17 mouse cellular contexts compared by ENCODE assay signal in the genomic region with DNA sequence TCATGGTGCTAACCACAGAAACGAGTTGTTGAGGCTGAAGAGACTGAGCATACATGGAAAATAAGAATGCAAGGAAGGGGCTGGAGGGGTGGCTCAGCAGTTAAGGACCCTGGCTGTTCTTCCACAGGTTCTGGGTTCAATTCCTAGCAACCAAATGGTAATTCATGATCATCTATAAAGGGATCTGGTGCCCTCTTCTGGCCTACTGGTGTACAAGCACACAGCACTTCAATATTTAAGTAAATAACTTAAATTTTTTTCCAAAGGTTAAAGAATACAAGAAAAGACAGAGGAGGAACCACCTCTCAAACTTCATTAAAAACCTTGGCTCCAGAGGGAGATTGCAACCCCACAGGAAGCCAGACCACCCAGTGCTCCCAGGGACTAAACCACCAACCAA. TPM values are rescaled to one million over a fixed set of nuclear protein-coding genes. Genes with fewer than 3 reads are reported as not detected.
DNase-seq lines count a peak whose midpoint lies in the region; ATAC-seq and TF ChIP-seq lines count a peak whose summit lies in the region.
"Had no signal": no experiment of that assay in that cellular context is flagged by ENCODE, and none has a peak within 500 bp of the region (broad histone marks: within the 10 kb centered on the region; RNA-seq: fewer than 3 reads in every experiment).

No protein-coding gene starts in this region.

- TF ChIP-seq CTCF in kidney, postnatal 0 days (IDR thresholded peaks at IDR 0.05; ENCODE audit: low read depth) = peak; percentile 59

- H3K27me3 ChIP-seq in forebrain, embryonic 11.5 days (ENCODE audit: control insufficient read depth, insufficient read depth, low read length) = no peaks in the 10 kb centered on the region
- no peaks in the 10 kb centered on the region for H3K27me3 ChIP-seq in forebrain, embryonic 10.5 days (ENCODE audit: poor library complexity, severe bottlenecking)
- H3K27me3 ChIP-seq in kidney, postnatal 0 days (ENCODE audit: insufficient read depth, low read length) = no peaks in the 10 kb centered on the region
- H3K27me3 ChIP-seq: heart, embryonic 15.5 days; limb, embryonic 12.5 days had no signal

- H3K36me3 ChIP-seq in forebrain, embryonic 11.5 days (ENCODE audit: control insufficient read depth, insufficient read depth, low read length) = no peaks in the 10 kb centered on the region; the same call in 1 of the 2 replicates
- peaks cover 13% of the 10 kb centered on the region for H3K36me3 ChIP-seq in forebrain, embryonic 10.5 days (replicated peaks)
- no peaks in the 10 kb centered on the region for H3K36me3 ChIP-seq in kidney, postnatal 0 days (ENCODE audit: insufficient read depth, low read length)

- H3K27ac ChIP-seq in forebrain, embryonic 11.5 days (ENCODE audit: low read depth, low read length) = no peak overlapping the region
- H3K27ac ChIP-seq in forebrain, embryonic 10.5 days = no peak overlapping the region
- no peak overlapping the region for H3K27ac ChIP-seq in kidney, postnatal 0 days
- H3K27ac ChIP-seq: heart, embryonic 15.5 days; hindbrain, embryonic 14.5 days; limb, embryonic 12.5 days had no signal

- ATAC-seq in forebrain, embryonic 11.5 days (replicated peaks; ENCODE audit: low FRiP score) = no peak
- no peak for ATAC-seq in kidney, postnatal 0 days (replicated peaks; ENCODE audit: low FRiP score, low read depth)
- ATAC-seq: activated CD4-positive, CD25-positive, alpha-beta regulatory T cell, adult 4 months had no signal

- no peak overlapping the region for H3K4me3 ChIP-seq in forebrain, embryonic 11.5 days (ENCODE audit: low read depth, low read length)
- no peak overlapping the region for H3K4me3 ChIP-seq in forebrain, embryonic 10.5 days
- no peak overlapping the region for H3K4me3 ChIP-seq in kidney, postnatal 0 days (replicated peaks; ENCODE audit: low read depth, low read length)
- H3K4me3 ChIP-seq: heart, embryonic 15.5 days; limb, embryonic 12.5 days had no signal

- H3K9me3 ChIP-seq in forebrain, embryonic 11.5 days (ENCODE audit: control insufficient read depth, low read length) = no peaks in the 10 kb centered on the region
- no peaks in the 10 kb centered on the region for H3K9me3 ChIP-seq in forebrain, embryonic 10.5 days
- no peaks in the 10 kb centered on the region for H3K9me3 ChIP-seq in kidney, postnatal 0 days (replicated peaks; ENCODE audit: low read length)
- H3K9me3 ChIP-seq: heart, embryonic 15.5 days; limb, embryonic 12.5 days had no signal

- no peaks in the 10 kb centered on the region for H3K4me1 ChIP-seq in forebrain, embryonic 11.5 days (replicated peaks; ENCODE audit: control insufficient read depth, insufficient read depth, low read length)
- H3K4me1 ChIP-seq in forebrain, embryonic 10.5 days = no peaks in the 10 kb centered on the region
- H3K4me1 ChIP-seq in kidney, postnatal 0 days (replicated peaks; ENCODE audit: insufficient read depth, low read length) = no peaks in the 10 kb centered on the region
- H3K4me1 ChIP-seq: heart, embryonic 15.5 days; limb, embryonic 12.5 days had no signal

- no peak overlapping the region for H3K9ac ChIP-seq in forebrain, embryonic 11.5 days (ENCODE audit: low read length)
- no peak overlapping the region for H3K9ac ChIP-seq in kidney, postnatal 0 days (ENCODE audit: low read depth, low read length)
- H3K9ac ChIP-seq: heart, embryonic 15.5 days; hindbrain, embryonic 14.5 days; limb, embryonic 12.5 days had no signal

- 73% methylated on average over 1 of the region's 1 CpGs for WGBS in forebrain, embryonic 11.5 days
- 73% methylated on average over 1 of the region's 1 CpGs for WGBS in forebrain, embryonic 10.5 days
- WGBS in kidney, postnatal 0 days = 85% methylated on average over 1 of the region's 1 CpGs

- H3K4me2 ChIP-seq in forebrain, embryonic 11.5 days (ENCODE audit: low read depth, low read length, severe bottlenecking) = no peak overlapping the region
- H3K4me2 ChIP-seq in kidney, postnatal 0 days (ENCODE audit: low read length) = no peak overlapping the region
- H3K4me2 ChIP-seq: heart, embryonic 15.5 days; hindbrain, embryonic 14.5 days; limb, embryonic 12.5 days had no signal

- DNase-seq in forebrain, embryonic 11.5 days (ENCODE audit: low spot score) = peak; percentile 27
- no peak for DNase-seq in forebrain, embryonic 10.5 days (ENCODE audit: extremely low spot score, low spot score)
- peak; percentile 32 for DNase-seq in kidney, postnatal 0 days (ENCODE audit: low spot score)
- no peak for DNase-seq in kidney, postnatal 10 days
- DNase-seq in thymus, postnatal 0 days (ENCODE audit: low spot score) = peak; percentile 9
- DNase-seq in thymus, adult 18-20 months = no peak
- DNase-seq in ovary, adult 18-20 months (ENCODE audit: low spot score) = no peak
- DNase-seq in cerebellum, postnatal 10 days = no peak
- DNase-seq: cerebellum, postnatal 14 days; kidney, adult 8-10 months; lung, adult 2 months; retina, postnatal 1 day; thymus, postnatal 14 days had no signal

RNA-seq across cellular contexts. Expression of gene Prmt2, which starts 8.0 kb away (rescaled TPM):
- 83.9 and 99.6 TPM in 2 replicates for polyA plus RNA-seq in forebrain, embryonic 11.5 days (2014; fragmentation: Nextera tagmentation; extraction: Ambion mirVana)
- polyA plus RNA-seq in forebrain, embryonic 10.5 days (2016; fragmentation: Nextera tagmentation; extraction: Ambion mirVana) = 57.5 and 63.0 TPM in 2 replicates
- polyA plus RNA-seq in kidney, postnatal 0 days (2015; fragmentation: Nextera tagmentation; extraction: Ambion mirVana) = 38.0 and 44.1 TPM in 2 replicates
- polyA plus RNA-seq in thymus, postnatal 0 days (2015; fragmentation: Nextera tagmentation; extraction: Ambion mirVana) = 13.7 and 15.4 TPM in 2 replicates

RNA-seq across cellular contexts. Expression of gene S100b, which starts 24.0 kb away (rescaled TPM):
- 0.12 TPM in 1 of 2 replicates, not detected in the other for polyA plus RNA-seq in forebrain, embryonic 11.5 days (2014; fragmentation: Nextera tagmentation; extraction: Ambion mirVana)
- polyA plus RNA-seq in forebrain, embryonic 10.5 days (2016; fragmentation: Nextera tagmentation; extraction: Ambion mirVana) = 0.10 TPM in 1 of 2 replicates, not detected in the other
- 0.42 and 0.45 TPM in 2 replicates for polyA plus RNA-seq in kidney, postnatal 0 days (2015; fragmentation: Nextera tagmentation; extraction: Ambion mirVana)
- polyA plus RNA-seq in thymus, postnatal 0 days (2015; fragmentation: Nextera tagmentation; extraction: Ambion mirVana) = 0.14 and 0.27 TPM in 2 replicates
- polyA plus RNA-seq: activated CD4-positive, CD25-positive, alpha-beta regulatory T cell, adult 4 months had no signal

Comparison
In these comparisons a context has a peak if more than half of its experiments do, and no peak if none do; other contexts are left out.
1. DNase-seq: peak in forebrain, embryonic 11.5 days (single experiment), kidney, postnatal 0 days (single experiment) and thymus, postnatal 0 days (single experiment); none in forebrain, embryonic 10.5 days (single experiment), kidney, postnatal 10 days (single experiment), thymus, adult 18-20 months (0 of 2), ovary, adult 18-20 months (single experiment) and cerebellum, postnatal 10 days (0 of 2).